Mouse (Mus musculus) kidney, adult 11 months (tissue): ENCODE data around the gene Gys2.
A peak's percentile ranks its signal among the peaks of the same experiment; 100 is the strongest.

Experiments used
- DNase-seq: peaks from one replicate; pipeline ENCODE4 v3.0.0; 2022

The Gys2 gene

GRCm38 (mm10) chr6:142455314-142455996 is 17.5 kb downstream of the Gys2 start:
- no peak for DNase-seq

- no peak for DNase-seq
These were observed 19.6 kb downstream of the Gys2 start for GRCm38 (mm10) chr6:142453311-142453710.

GRCm38 (mm10) chr6:142451381-142451780 is 21.5 kb downstream of the Gys2 start:
- peak; percentile 17 for DNase-seq

- DNase-seq = no peak
These were observed 43.8 kb downstream of the Gys2 start for GRCm38 (mm10) chr6:142429072-142429471.

- no peak for DNase-seq
These were observed 47.9 kb downstream of the Gys2 start for GRCm38 (mm10) chr6:142424976-142425375.

GRCm38 (mm10) chr6:142414597-142414996 is 58.3 kb downstream of the Gys2 start:
- DNase-seq = no peak

GRCm38 (mm10) chr6:142413845-142414244 is 59.1 kb downstream of the Gys2 start:
- no peak for DNase-seq

- no peak for DNase-seq
These were observed 59.9 kb downstream of the Gys2 start, which contains the start of gene Spx for GRCm38 (mm10) chr6:142412906-142413491. Gene Spx, plus strand, starts transcription at chr6:142413441.

GRCm38 (mm10) chr6:142411140-142411539 is 61.8 kb downstream of the Gys2 start:
- no peak for DNase-seq

GRCm38 (mm10) chr6:142395756-142396155 is 77.2 kb downstream of the Gys2 start:
- DNase-seq = no peak

- DNase-seq = no peak
These were observed 78.2 kb downstream of the Gys2 start for GRCm38 (mm10) chr6:142394669-142395068.

GRCm38 (mm10) chr6:142392312-142392711 is 80.6 kb downstream of the Gys2 start:
- DNase-seq = no peak

GRCm38 (mm10) chr6:142389101-142389500 is 83.8 kb downstream of the Gys2 start:
- DNase-seq = no peak

- DNase-seq = no peak
These were observed 85.1 kb downstream of the Gys2 start for GRCm38 (mm10) chr6:142387755-142388271.

GRCm38 (mm10) chr6:142387011-142387754 is 85.7 kb downstream of the Gys2 start, which contains the start of the genes Recql and Golt1b:
Gene Recql, minus strand, starts transcription at chr6:142387087.
Gene Golt1b, plus strand, starts transcription at chr6:142387221.
- peak; percentile 97 for DNase-seq

GRCm38 (mm10) chr6:142386285-142387010 is 86.5 kb downstream of the Gys2 start:
- DNase-seq = no peak

GRCm38 (mm10) chr6:142384521-142384920 is 88.4 kb downstream of the Gys2 start:
- no peak for DNase-seq

GRCm38 (mm10) chr6:142381615-142382014 is 91.3 kb downstream of the Gys2 start:
- DNase-seq = no peak

GRCm38 (mm10) chr6:142379961-142380360 is 92.9 kb downstream of the Gys2 start:
- no peak for DNase-seq

- no peak for DNase-seq
These were observed 94.2 kb downstream of the Gys2 start for GRCm38 (mm10) chr6:142378576-142379330.

- DNase-seq = no peak
These were observed 95.8 kb downstream of the Gys2 start for GRCm38 (mm10) chr6:142377081-142377480.
